Mouse (Mus musculus) embryonic facial prominence, embryonic 14.5 days (tissue): ENCODE data around the gene Rnaseh2a. TPM values are rescaled to one million over a fixed set of nuclear protein-coding genes. Genes with fewer than 3 reads are reported as not detected.
A peak's percentile ranks its signal among the peaks of the same experiment; 100 is the strongest.

Source experiments
- ATAC-seq: fragments of 200-750 bp; cut with Nextera tagmentation; 2 replicates; pipeline ENCODE4 v1.8.0; 2017; ENCODE audit warnings: low read depth, moderate number of reproducible peaks, moderate TSS enrichment
- DNase-seq: peaks from one replicate; pipeline ENCODE4 v3.0.0-alpha.2; 2015; ENCODE audit warnings: low spot score
- H3K27ac ChIP-seq: fragments of 300-500 bp; sonication (generic); replicated peaks from 2 replicates; pipeline ENCODE4 v1.5.1; 2014; ENCODE audit warnings: low read depth, mild to moderate bottlenecking, low read length, moderate library complexity
- H3K27me3 ChIP-seq: fragments of 300-500 bp; sonication (generic); replicated peaks from 2 replicates; pipeline ENCODE4 v1.6.1; 2014; ENCODE audit warnings: low read length; ENCODE audit not compliant: control insufficient read depth, insufficient read depth
- H3K36me3 ChIP-seq: fragments of 300-500 bp; sonication (generic); 2 replicates; pipeline ENCODE4 v1.6.1; 2014; ENCODE audit warnings: low read length, mixed read lengths; ENCODE audit not compliant: control insufficient read depth, insufficient read depth
- H3K4me1 ChIP-seq: fragments of 300-500 bp; sonication (generic); 2 replicates; pipeline ENCODE4 v1.6.1; 2014; ENCODE audit warnings: antibody characterized with exemption, low read length; ENCODE audit not compliant: control insufficient read depth, insufficient read depth
- H3K4me2 ChIP-seq: fragments of 300-500 bp; sonication (generic); 2 replicates; pipeline ENCODE4 v1.6.1; 2014; ENCODE audit warnings: low read depth, mild to moderate bottlenecking, low read length, moderate library complexity, mixed read lengths
- H3K4me3 ChIP-seq: fragments of 300-500 bp; sonication (generic); 2 replicates; pipeline ENCODE4 v1.5.1; 2014; ENCODE audit warnings: low read depth, mild to moderate bottlenecking, low read length
- H3K9ac ChIP-seq: fragments of 300-500 bp; sonication (generic); 2 replicates; pipeline ENCODE4 v1.6.1; 2014; ENCODE audit warnings: low read depth, mild to moderate bottlenecking, low read length, moderate library complexity, mixed read lengths
- H3K9me3 ChIP-seq: fragments of 300-500 bp; sonication (generic); 2 replicates; pipeline ENCODE4 v1.6.1; 2016; ENCODE audit warnings: low read length; ENCODE audit not compliant: control insufficient read depth
- WGBS: fragments of 180-500 bp; shearing (Covaris S2); extraction: QIAGEN DNeasy Blood & Tissue Kit; methylation state at CpG from one replicate; pipeline ENCODE4 v1.1.7; 2014; 5-methylcytosine and 5-hydroxymethylcytosine counted together
- polyA plus RNA-seq: library from polyadenylated mRNA; unstranded; fragments of >200 nt; fragmentation: Nextera tagmentation; extraction: Ambion mirVana; gene quantifications from 2 replicates; pipeline ENCODE4 v1.2.1, GENCODE M21; 2014

Gene Rnaseh2a
- polyA plus RNA-seq, 1 experiment from 2014 or later: 73.7 TPM

DNA sequence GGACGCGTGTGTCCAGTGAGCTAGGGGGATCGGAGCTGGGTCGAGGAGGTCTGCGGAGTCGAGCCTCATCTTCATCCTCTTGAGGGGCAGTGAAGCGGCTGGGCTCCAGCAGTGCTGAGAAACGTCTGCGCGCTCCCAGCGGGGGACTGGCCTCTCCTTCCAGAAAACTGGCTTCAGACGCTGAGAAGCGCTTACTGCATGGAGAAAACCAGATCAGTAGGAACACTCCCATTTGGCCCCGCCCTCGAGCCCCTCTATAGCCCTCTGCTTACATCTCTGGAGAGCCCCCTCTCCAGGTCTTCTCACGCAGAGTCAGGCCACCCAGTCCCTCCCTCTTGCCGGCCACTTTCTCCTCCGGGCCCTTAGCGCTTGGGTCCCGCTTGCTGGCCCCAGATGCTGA is 51.8 kb downstream of the Rnaseh2a start:
- Histone ChIP-seq H3K9me3 (peaks cover 5% of the 10 kb centered on the region; the same call in 1 of the 2 replicates), H3K27ac (no peak overlapping the region), H3K4me3 (no peak overlapping the region), H3K36me3 (no peaks in the 10 kb centered on the region), H3K4me2 (no peak overlapping the region), H3K27me3 (peaks cover 10% of the 10 kb centered on the region), H3K4me1 (no peaks in the 10 kb centered on the region), H3K9ac (no peak overlapping the region)
- 49% methylated on average over 15 of the region's 20 CpGs for WGBS
- DNase-seq (no peak), ATAC-seq (no peak)

DNA sequence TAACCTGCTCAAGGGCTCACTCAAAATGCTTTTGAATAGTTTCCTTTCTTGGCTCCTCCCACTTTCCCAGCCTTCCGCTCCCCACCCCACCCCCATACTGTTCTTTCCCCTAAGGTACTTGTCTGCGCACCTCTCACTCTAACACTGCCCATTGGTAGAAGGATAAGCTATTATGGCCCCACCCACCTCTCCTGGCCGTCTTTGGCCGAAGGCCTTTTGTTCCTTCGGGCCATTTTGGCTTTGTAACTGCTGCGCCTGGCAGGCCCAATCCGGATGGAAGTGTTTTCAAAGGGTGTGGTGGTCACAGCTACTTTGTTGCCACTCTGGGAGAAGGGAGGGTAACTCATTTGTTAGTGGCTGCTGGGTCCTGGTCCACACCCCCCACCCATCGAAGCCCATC is 54.3 kb downstream of the Rnaseh2a start:
- Histone ChIP-seq H3K4me2 (no peak overlapping the region), H3K27ac (no peak overlapping the region), H3K27me3 (peaks cover 32% of the 10 kb centered on the region), H3K4me1 (no peaks in the 10 kb centered on the region), H3K36me3 (no peaks in the 10 kb centered on the region), H3K4me3 (no peak overlapping the region), H3K9me3 (peaks cover 5% of the 10 kb centered on the region; the same call in 1 of the 2 replicates), H3K9ac (no peak overlapping the region)
- ATAC-seq (no peak), DNase-seq (no peak)
- WGBS: 86% methylated on average over 8 of the region's 8 CpGs

DNA sequence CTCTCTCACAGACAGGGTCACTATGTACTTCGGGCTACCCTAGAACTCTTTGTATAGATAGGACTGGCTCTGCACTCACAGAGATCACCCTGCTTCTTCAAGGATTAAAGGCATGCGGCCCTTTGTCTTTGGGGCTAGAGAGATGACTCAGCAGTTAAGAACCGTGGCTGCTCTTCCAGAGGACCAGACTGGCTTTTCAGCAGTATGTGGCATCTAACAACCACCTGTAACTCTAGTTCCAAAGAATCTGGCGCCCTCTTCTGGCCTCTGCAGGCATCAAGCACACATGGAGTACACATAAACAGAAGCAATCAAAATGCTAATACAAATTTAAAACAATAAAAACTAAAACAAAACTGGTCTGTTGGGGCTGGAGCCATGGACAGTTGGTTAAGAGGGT is 55.6 kb downstream of the Rnaseh2a start:
- ATAC-seq (no peak), DNase-seq (peak; percentile 23)
- peaks cover 8% of the 10 kb centered on the region; the same call in 1 of the 2 replicates for H3K4me1 ChIP-seq
- H3K9ac ChIP-seq: no peak overlapping the region
- H3K4me2 ChIP-seq: peak overlapping the region; percentile 70
- peaks cover 34% of the 10 kb centered on the region for H3K27me3 ChIP-seq
- no peak overlapping the region for H3K27ac ChIP-seq
- peaks cover 5% of the 10 kb centered on the region; the same call in 1 of the 2 replicates for H3K9me3 ChIP-seq
- H3K36me3 ChIP-seq: no peaks in the 10 kb centered on the region
- peak overlapping the region; percentile 49 for H3K4me3 ChIP-seq
- WGBS: 26% methylated on average over 4 of the region's 4 CpGs

DNA sequence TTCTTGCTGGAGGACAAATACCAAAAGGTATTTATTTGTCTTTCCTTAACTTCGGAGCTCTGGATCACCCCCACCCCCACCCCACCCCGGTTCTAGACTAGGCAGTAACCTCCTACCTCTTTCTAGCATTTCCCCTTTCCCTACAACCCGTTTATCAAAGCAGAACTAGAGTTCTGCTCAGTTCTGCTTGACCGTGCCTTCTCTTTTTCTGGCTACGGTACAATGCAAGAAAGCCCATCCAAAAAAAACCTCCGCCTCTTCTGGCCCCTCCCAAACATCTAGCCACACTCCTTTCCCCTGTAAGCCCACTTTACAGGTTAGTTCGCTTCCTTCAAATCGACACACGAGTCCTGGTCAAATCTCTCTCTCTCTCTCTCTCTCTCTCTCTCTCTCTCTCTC is 56.1 kb downstream of the Rnaseh2a start:
- Histone ChIP-seq H3K27ac (no peak overlapping the region), H3K27me3 (peaks cover 34% of the 10 kb centered on the region), H3K36me3 (no peaks in the 10 kb centered on the region), H3K4me2 (peak overlapping the region; percentile 70), H3K4me3 (peak overlapping the region; percentile 49), H3K9me3 (peaks cover 5% of the 10 kb centered on the region; the same call in 1 of the 2 replicates), H3K4me1 (peaks cover 9% of the 10 kb centered on the region; the same call in 1 of the 2 replicates), H3K9ac (peak overlapping the region; percentile 50)
- ATAC-seq (no peak), DNase-seq (no peak)
- WGBS: 10% methylated on average over 9 of the region's 9 CpGs

DNA sequence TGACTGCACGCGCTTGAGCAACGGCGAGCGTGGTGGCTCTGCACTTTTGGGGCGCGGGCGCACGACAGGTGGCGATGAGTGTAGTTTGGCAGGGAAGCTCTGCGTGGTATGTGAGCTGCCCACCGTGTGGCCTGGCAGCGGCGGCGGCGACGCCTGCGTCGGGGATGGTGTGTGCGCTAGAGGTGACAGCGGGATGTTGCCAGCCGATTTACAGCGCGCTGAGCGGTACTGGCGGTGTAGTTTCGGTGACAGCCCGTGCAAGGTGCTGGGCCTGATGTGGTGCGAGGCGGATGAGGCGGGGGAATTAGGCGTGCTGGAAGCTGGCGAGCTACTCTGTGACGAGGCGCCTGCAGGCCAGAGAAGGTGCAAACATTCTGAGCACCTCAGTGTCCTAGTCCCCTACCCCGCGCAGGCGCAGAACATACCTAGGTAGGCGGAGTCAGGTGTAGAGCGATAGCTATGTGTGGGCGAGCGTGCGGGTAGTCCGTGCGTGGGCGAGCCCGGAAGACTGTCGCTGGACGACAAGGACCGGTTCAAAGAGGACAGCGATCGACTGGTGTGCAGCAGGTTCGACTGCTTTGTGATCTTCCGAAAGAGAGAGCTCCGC is 56.6 kb downstream of the Rnaseh2a start:
- DNase-seq (peak; percentile 87), ATAC-seq (peak; percentile 60)
- H3K4me1 ChIP-seq: peaks cover 9% of the 10 kb centered on the region; the same call in 1 of the 2 replicates
- H3K4me3 ChIP-seq: peak overlapping the region; percentile 49
- H3K9ac ChIP-seq: peak overlapping the region; percentile 50
- peaks cover 5% of the 10 kb centered on the region; the same call in 1 of the 2 replicates for H3K9me3 ChIP-seq
- peaks cover 34% of the 10 kb centered on the region for H3K27me3 ChIP-seq
- no peaks in the 10 kb centered on the region for H3K36me3 ChIP-seq
- no peak overlapping the region for H3K27ac ChIP-seq
- H3K4me2 ChIP-seq: peak overlapping the region; percentile 70
- WGBS: 1% methylated on average over 47 of the region's 55 CpGs

DNA sequence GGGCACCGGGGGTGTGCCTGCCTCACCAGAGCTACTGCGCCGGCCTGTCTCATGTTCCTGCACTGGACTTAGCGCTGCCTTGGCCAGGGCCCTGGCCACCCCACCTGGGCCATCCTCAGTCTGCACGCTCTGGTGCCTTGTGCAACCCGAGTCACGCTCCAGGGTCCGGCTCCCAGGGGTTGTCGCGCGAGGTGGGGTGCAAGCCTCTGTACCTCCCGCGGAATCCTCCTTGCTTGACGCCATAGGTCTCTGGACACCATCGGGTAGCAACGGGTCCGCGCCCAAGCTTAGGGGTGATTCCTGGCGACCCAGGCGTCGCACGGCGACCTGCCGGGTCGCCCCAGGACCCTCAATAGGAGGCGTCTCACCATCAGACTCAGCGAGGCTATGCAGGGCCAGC is 57.2 kb downstream of the Rnaseh2a start:
- 20% methylated on average over 25 of the region's 27 CpGs for WGBS
- Histone ChIP-seq H3K9me3 (peaks cover 5% of the 10 kb centered on the region; the same call in 1 of the 2 replicates), H3K27ac (no peak overlapping the region), H3K4me1 (peaks cover 9% of the 10 kb centered on the region; the same call in 1 of the 2 replicates), H3K36me3 (no peaks in the 10 kb centered on the region), H3K4me3 (peak overlapping the region; percentile 49), H3K27me3 (peaks cover 34% of the 10 kb centered on the region), H3K4me2 (peak overlapping the region; percentile 70), H3K9ac (no peak overlapping the region)
- ATAC-seq (no peak), DNase-seq (no peak)

DNA sequence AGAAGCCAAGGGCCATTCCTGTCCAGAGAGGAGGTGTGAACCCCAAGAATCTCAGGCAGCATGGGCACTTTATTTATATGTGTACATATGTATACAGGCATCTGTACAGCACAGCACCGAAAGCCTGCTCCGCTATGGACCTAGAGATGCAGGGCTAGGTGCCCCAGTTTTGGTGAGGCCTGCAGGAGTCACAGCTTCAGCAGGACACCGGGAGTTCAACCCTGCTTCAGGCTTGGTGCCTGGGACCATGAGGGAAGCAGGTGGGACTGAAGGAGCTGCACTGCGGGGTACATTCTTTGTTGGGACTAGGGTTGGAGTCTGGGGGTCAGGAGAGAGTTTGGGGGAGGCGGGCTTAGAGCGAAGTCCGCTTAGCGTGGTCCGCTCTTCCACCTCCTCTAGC is 57.7 kb downstream of the Rnaseh2a start:
- DNase-seq: no peak
- 79% methylated on average over 5 of the region's 9 CpGs for WGBS
- Histone ChIP-seq H3K4me2 (no peak overlapping the region; the same call in 1 of the 2 replicates), H3K36me3 (no peaks in the 10 kb centered on the region), H3K9me3 (peaks cover 5% of the 10 kb centered on the region; the same call in 1 of the 2 replicates), H3K27ac (no peak overlapping the region), H3K9ac (no peak overlapping the region), H3K4me3 (no peak overlapping the region), H3K27me3 (peaks cover 34% of the 10 kb centered on the region), H3K4me1 (peaks cover 9% of the 10 kb centered on the region; the same call in 1 of the 2 replicates)
- no peak for ATAC-seq

DNA sequence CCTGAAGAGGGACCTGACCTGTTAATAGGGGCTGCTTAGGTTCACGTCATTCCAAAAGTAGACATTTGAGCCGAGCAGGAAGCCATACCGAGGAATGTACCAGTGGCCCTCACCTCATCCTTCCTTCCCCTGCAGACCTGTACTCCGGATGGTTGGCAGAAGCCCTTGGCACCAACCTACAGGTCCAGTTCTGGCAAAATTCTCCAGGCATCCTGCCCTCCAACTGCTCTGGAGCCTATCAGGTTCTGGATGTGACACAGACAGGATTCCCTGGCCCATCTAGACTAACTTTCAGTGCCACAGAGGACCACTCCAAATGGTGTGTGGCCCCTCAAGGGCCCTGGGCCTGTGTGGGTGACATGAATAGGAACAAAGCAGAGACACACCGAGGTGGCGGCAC is 59.0 kb downstream of the Rnaseh2a start:
- H3K27ac ChIP-seq: no peak overlapping the region
- H3K27me3 ChIP-seq: peaks cover 34% of the 10 kb centered on the region
- no peak overlapping the region for H3K4me2 ChIP-seq
- H3K4me1 ChIP-seq: peaks cover 9% of the 10 kb centered on the region; the same call in 1 of the 2 replicates
- ATAC-seq: no peak
- H3K9me3 ChIP-seq: peaks cover 5% of the 10 kb centered on the region; the same call in 1 of the 2 replicates
- H3K4me3 ChIP-seq: no peak overlapping the region
- DNase-seq: no peak
- WGBS: 83% methylated on average over 6 of the region's 6 CpGs
- no peaks in the 10 kb centered on the region for H3K36me3 ChIP-seq
- H3K9ac ChIP-seq: no peak overlapping the region

DNA sequence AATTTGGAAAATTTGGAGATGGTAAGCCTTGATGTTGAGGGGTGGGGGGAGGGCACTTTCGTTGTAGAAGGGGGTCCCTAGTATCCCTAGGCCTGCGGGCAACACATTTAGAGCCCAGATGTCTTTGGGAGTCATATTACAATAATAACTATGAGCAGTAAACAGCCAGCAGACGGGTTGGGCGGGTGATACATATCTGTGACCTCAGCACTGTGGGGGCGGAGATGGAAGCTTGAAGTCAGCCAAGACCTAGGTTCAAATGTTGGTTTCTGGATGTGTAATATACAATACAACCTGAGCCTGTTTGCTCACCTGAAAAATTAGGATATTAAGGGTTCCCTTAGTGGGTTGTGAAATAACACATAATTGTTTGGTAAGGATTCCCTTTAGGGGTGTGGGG is 59.6 kb downstream of the Rnaseh2a start:
- Histone ChIP-seq H3K27me3 (peaks cover 34% of the 10 kb centered on the region), H3K9ac (no peak overlapping the region), H3K4me3 (no peak overlapping the region), H3K4me1 (peaks cover 9% of the 10 kb centered on the region; the same call in 1 of the 2 replicates), H3K27ac (no peak overlapping the region), H3K4me2 (0 out of 2 replicates have a peak overlapping the region, but pooled peaks have one; percentile 85), H3K36me3 (no peaks in the 10 kb centered on the region), H3K9me3 (peaks cover 5% of the 10 kb centered on the region; the same call in 1 of the 2 replicates)
- DNase-seq (no peak), ATAC-seq (no peak)
- 51% methylated on average over 5 of the region's 5 CpGs for WGBS
